ENCODE assay signal across 8 mouse cellular contexts in genomic region chr13:58365179-58365578, GRCm38 (mm10). TPM values are rescaled to one million over a fixed set of nuclear protein-coding genes. Genes with fewer than 3 reads are reported as not detected.
DNase-seq lines count a peak whose midpoint lies in the region; ATAC-seq lines count a peak whose summit lies in the region.
"Not testable (repeated sequence)": the region's sequence is repeated elsewhere in the genome, so short reads cannot be mapped to it uniquely, and the experiment has no call there.
"Had no signal": no experiment of that assay in that cellular context is flagged by ENCODE, and none has a peak within 500 bp of the region (broad histone marks: within the 10 kb centered on the region; RNA-seq: fewer than 3 reads in every experiment).

No protein-coding gene starts in this region.

- H3K9ac ChIP-seq in intestine, embryonic 16.5 days (ENCODE audit: low read depth, low read length): not testable (repeated sequence)

- H3K4me3 ChIP-seq in intestine, embryonic 16.5 days (ENCODE audit: low read length): not testable (repeated sequence)

- H3K27me3 ChIP-seq in intestine, embryonic 16.5 days (replicated peaks; ENCODE audit: control insufficient read depth, insufficient read depth, low read length): not testable (repeated sequence)

- not testable (repeated sequence) for H3K4me2 ChIP-seq in intestine, embryonic 16.5 days (ENCODE audit: low read depth, low read length)

- peak; percentile 77 for DNase-seq in heart, adult 11 months
- peak; percentile 19 for DNase-seq in kidney, adult 11 months
- DNase-seq in kidney, adult 9 months: peak; percentile 28
- peak; percentile 33 to 57 for DNase-seq in kidney, postnatal 4 days

- H3K4me1 ChIP-seq in intestine, embryonic 16.5 days (ENCODE audit: control insufficient read depth, insufficient read depth, low read length): not testable (repeated sequence)

- peak overlapping the region; percentile 62 for H3K27ac ChIP-seq in intestine, embryonic 16.5 days (ENCODE audit: low read length)

- WGBS in intestine, embryonic 16.5 days: 79% methylated on average over 8 of the region's 8 CpGs

- H3K36me3 ChIP-seq in intestine, embryonic 16.5 days (ENCODE audit: control insufficient read depth, insufficient read depth, low read length): not testable (repeated sequence)

- not testable (repeated sequence) for ATAC-seq in intestine, embryonic 16.5 days

- not testable (repeated sequence) for H3K9me3 ChIP-seq in intestine, embryonic 16.5 days (ENCODE audit: control insufficient read depth, low read length)

RNA-seq across cellular contexts. Expression of gene Kif27, which starts 6.3 kb away (rescaled TPM):
- polyA plus RNA-seq in intestine, embryonic 16.5 days (2015; fragmentation: Nextera tagmentation; extraction: Ambion mirVana): 0.32 and 0.66 TPM in 2 replicates
- polyA plus RNA-seq: activated CD4-positive, CD25-positive, alpha-beta regulatory T cell, adult 4 months; CD4-positive, CD25-positive, alpha-beta regulatory T cell, adult 4 months; G1E had no signal

RNA-seq across cellular contexts. Expression of gene 2210016F16Rik, which starts 19.8 kb away (rescaled TPM):
- polyA plus RNA-seq in intestine, embryonic 16.5 days (2015; fragmentation: Nextera tagmentation; extraction: Ambion mirVana): 48.7 and 55.7 TPM in 2 replicates

RNA-seq across cellular contexts. Expression of gene Rmi1, which starts 36.9 kb away (rescaled TPM):
- 20.2 and 20.8 TPM in 2 replicates for polyA plus RNA-seq in intestine, embryonic 16.5 days (2015; fragmentation: Nextera tagmentation; extraction: Ambion mirVana)

RNA-seq across cellular contexts. Expression of gene Hnrnpk, which starts 38.0 kb away (rescaled TPM):
- 1,107 and 1,211 TPM in 2 replicates for polyA plus RNA-seq in intestine, embryonic 16.5 days (2015; fragmentation: Nextera tagmentation; extraction: Ambion mirVana)

Comparison
In these comparisons a context has a peak if more than half of its experiments do, and no peak if none do; other contexts are left out.
1. DNase-seq: peak in every context shown above with its lines; median percentile 77 in heart, adult 11 months; 45 in kidney, postnatal 4 days; 28 in kidney, adult 9 months; 19 in kidney, adult 11 months.